Mouse (Mus musculus) thymus, postnatal 4 days (tissue): ENCODE data around the gene Sp2.

ENCODE experiments used
- DNase-seq: peaks from one replicate; pipeline ENCODE4 v3.0.0; 2021

Sp2 gene

DNA sequence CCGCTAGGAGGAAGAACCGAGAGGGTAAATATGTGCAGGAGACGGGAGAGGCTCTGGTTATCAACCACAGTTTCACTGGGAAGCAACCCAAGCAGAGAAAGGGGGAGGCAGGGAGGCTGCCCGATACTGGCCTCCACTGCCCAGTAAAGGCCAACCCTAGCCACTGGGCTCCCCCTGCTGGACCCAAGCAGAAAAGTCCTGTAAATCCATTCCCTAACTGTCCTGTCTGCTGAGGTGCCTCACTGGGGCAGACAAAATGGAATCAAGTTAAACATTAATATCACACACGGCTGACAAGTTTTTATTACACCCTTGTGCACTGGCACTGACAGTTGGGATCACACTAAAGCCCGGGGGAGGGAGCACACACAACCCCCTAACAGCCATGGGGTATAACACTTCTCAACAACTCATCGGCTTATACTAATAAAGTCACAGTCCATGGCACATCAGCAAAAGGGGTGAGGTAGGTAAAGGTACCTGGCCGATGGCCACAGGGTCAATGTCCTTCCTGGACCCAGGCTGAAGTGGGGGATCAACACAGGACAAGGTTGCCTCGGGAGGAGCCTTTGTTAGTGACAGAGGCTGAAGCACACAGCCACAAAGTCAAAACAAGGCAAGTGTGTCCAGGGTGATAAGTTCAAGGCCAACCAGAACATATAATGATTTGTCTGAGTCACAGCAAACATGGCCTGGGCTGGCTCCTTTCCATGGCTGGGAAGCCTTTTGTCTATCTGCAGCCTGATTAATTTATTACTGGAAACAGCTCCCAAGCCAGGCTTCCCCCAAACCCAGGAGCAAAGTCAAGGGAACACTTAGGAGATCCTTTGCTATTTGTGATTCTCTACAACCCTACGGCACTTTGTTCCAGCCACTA, 45.0 kb downstream of the Sp2 start:
- DNase-seq: no peak

GRCm38 (mm10) chr11:96935872-96936650, 46.7 kb downstream of the Sp2 start:
- DNase-seq: no peak

GRCm38 (mm10) chr11:96934921-96935356, 47.8 kb downstream of the Sp2 start:
- peak; percentile 56 for DNase-seq

DNA sequence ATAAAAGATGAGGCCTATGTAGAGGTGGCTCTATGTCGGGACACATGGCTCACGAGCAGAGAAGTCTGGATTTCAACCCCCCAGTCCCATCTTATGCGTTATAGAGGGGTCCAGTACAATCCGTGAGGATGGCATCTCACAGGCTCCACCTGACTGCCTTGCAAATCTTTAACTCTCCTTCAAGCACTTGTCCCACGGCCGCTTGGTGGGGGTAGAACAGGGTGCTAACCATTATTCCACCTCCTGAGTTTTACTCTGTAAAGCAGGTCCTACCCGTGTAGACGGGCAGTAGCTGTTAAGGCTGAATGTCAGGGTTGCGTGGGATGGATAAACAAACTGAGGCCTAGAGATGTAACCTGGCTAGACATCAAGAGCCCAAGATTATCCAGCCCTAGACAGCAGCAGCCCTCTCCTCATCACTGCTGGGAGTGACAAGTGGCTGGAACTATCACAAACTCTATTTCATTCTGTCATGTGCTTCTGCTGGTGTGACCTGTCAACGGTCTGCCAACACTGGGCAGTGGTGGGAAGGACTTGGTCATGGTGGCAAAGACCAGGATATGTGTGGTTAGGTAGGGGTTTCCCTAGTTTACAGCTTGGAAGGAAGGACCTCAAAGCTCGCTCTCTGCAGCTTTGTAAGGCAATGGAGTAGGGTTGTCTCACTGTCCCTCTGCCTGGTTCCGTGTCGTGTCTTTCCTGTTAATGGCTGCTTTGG, 49.0 kb downstream of the Sp2 start:
- no peak for DNase-seq

GRCm38 (mm10) chr11:96931327-96932062, 51.3 kb downstream of the Sp2 start:
- DNase-seq: no peak

GRCm38 (mm10) chr11:96929766-96930331, 52.9 kb downstream of the Sp2 start:
- no peak for DNase-seq

- DNase-seq: no peak
Measured at GRCm38 (mm10) chr11:96929096-96929765, 53.5 kb downstream of the Sp2 start.

- DNase-seq: no peak
Measured at GRCm38 (mm10) chr11:96928691-96929090, 54.1 kb downstream of the Sp2 start.

- DNase-seq: no peak
Measured at GRCm38 (mm10) chr11:96928088-96928487, 54.7 kb downstream of the Sp2 start, which contains the start of gene Prr15l. Gene Prr15l (plus strand): TSS chr11:96928104.

- no peak for DNase-seq
Measured at GRCm38 (mm10) chr11:96926587-96926986, 56.2 kb downstream of the Sp2 start.

GRCm38 (mm10) chr11:96925469-96926148, 57.1 kb downstream of the Sp2 start:
- DNase-seq: no peak

GRCm38 (mm10) chr11:96924861-96925260, 57.9 kb downstream of the Sp2 start:
- no peak for DNase-seq

DNA sequence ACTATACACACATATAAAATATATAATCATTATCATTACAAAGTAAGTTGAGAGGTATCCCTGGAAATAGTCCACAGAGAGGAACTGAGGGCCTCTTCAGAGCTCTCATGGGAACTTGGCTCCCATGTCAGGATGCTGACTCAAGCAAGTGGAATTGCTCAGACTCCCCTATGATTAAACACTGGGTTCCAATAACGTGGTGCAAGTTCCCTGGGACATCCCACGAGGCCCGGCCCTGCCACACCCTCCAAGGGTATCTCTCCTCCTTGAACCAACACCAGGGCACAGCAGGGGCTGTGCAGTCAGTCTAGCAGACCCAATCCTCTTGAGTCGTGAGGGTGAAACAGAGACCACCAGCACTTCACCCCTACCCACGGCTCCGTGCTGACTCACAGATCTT, 63.8 kb downstream of the Sp2 start:
- DNase-seq: no peak

DNA sequence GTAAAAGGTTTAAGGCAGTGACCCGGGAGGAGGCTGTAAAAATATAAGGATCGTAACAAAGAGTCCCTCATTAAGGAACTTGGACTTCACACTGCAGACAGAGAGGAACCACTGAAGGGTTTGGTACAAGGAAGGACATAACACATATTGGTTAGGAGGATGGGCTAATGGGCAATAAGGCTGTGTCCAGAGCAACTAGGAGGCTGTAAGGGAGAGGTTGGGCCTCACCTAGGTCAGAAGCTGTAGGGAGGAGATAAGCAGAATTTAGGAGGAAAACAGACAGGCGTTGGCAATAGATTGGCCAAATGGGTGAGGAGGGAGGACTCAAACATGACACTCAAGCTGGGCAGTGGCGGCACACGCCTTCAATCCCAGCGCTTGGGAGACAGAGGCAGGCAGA, 65.3 kb downstream of the Sp2 start:
- no peak for DNase-seq

GRCm38 (mm10) chr11:96916885-96917396, 65.8 kb downstream of the Sp2 start:
- DNase-seq: no peak

DNA sequence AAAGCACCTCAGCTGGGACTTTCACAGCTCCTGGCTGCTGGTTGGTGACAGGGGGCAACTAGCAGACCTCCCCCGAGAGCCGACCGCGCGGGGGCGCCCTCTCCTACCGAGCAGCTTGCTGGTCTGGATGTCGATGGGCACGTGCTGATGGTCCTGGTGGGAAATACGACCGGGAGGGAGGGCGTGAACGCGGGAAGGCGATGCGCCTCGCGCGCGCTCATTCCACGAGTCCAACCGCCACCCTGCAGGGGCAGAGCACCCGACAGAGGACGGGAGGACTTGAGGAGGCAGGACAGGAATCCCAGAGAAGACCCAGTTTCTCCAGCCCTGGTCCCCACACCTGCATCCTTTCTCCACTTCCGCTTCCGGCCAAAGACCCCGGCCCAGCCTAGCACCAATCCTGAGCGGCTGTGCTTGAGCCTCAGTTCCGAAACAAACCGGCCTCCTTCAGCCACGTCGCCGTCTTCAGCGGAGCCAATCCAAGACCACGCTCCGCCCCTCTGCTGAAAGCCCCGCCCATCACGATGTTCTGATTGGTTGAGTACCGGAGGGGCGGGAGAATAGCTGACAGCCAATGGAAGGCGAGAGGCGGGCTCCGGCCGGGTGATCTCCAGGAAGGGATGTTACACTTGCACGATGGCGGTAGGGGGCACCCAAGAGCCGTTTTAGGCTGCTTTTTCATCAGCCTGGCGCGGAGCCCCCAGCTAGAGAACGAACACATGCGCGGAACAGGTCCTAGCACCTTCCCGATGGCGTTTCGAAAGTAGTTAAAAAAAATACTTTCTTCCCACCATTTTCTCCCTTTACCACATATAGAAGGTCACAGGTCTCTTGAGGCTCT, 66.5 kb downstream of the Sp2 start, which contains the start of gene Cdk5rap3:
Gene Cdk5rap3 (minus strand): TSS at position 453 of the 841 bp plus-strand sequence.
- DNase-seq: peak; percentile 100

GRCm38 (mm10) chr11:96912682-96913081, 70.1 kb downstream of the Sp2 start:
- peak; percentile 66 for DNase-seq

DNA sequence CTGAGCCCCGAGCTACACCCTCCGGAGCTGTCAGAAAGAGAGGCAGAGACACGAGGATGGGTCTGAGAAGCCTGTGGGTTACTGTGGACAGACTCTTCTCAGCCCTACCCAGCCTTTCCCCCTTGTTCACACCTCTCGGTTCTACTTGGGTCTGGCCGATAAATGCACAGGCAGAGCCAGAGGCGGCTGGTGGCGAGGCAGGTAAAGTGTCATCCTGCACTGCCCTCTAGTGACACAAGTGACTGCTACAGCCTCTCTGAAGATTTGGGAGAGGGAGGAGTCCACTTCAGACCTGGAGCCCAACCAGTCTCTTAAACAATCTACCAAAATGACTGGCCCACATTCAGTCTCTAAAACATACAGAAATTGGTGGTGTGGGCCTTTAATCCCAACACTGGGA, 72.8 kb downstream of the Sp2 start:
- DNase-seq: peak; percentile 81

- DNase-seq: no peak
Measured at GRCm38 (mm10) chr11:96908594-96908993, 74.2 kb downstream of the Sp2 start.
